Mouse (Mus musculus): Measurements from ENCODE around the gene Armh3.
"Not testable (repeated sequence)": the region's sequence is repeated elsewhere in the genome, so short reads cannot be mapped to it uniquely, and the experiment has no call there.

Gene Armh3

GRCm38 (mm10) chr19:46033911-46034310 is 35.6 kb upstream of the Armh3 start:
- DNase-seq (ENCODE audit: low spot score in 2 of 2) = no peak

GRCm38 (mm10) chr19:46032731-46033510 is 34.6 kb upstream of the Armh3 start:
- no peak for DNase-seq (ENCODE audit: low spot score in 2 of 2)

GRCm38 (mm10) chr19:46031689-46032432 is 33.6 kb upstream of the Armh3 start:
- DNase-seq (ENCODE audit: low spot score in 2 of 2) = no peak

DNA sequence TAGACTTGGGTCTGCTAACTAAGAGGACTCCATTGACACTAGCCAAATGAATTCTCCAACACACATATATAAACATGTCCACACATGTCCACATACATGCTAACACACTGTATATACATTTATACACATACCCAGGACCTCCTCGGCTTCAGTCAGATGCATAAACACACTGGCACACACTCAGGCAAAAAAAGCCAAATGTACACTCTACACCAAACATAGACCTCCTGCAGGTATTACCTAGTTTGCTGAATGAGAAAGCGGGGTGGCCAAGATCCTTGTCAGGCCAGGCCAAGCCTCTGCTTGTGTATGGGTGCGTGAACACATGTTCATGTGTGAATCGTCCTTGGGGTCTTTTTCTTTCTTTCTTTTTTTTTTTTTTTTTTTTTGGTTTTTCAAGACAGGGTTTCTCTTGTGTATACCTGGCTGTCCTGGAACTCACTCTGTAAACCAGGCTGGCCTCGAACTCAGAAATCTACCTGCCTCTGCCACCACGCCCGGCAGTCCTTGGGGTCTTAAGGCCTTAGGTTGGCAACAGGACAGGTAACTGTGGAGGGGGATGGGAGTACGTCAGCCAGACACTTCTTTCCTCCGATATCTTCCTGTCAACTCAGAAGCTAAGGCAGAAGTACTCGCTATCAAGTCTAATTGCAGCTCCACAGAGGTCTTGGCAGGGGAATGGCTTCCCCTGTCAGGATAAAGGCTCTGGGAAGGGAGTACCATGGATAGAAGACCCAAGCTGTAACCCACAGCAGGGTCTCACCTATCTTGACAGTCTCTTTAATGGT is 32.1 kb upstream of the Armh3 start:
- no peak for DNase-seq (ENCODE audit: low spot score in 2 of 2)

DNA sequence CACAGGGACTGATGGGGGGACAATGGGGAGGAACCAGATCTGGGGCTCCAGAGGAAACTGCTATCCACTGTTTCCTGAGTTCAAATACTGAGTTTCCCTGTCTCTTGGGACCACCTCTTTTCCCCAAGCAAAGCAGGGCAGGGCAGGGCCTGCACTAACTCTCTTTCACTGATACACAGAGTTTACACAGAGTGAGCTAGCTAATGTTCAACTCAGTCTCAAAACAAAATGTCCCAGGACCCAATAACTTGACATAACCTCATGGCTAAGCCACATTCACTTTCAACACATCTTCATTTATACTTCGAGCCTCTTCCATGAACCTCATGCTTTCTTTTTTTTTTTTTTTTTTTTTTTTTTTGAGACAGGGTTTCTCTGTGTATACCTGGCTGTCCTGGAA is 31.4 kb upstream of the Armh3 start:
- no peak for DNase-seq (ENCODE audit: low spot score in 2 of 2)

GRCm38 (mm10) chr19:46028747-46029320 is 30.5 kb upstream of the Armh3 start:
- no peak for DNase-seq (ENCODE audit: low spot score in 2 of 2)

DNA sequence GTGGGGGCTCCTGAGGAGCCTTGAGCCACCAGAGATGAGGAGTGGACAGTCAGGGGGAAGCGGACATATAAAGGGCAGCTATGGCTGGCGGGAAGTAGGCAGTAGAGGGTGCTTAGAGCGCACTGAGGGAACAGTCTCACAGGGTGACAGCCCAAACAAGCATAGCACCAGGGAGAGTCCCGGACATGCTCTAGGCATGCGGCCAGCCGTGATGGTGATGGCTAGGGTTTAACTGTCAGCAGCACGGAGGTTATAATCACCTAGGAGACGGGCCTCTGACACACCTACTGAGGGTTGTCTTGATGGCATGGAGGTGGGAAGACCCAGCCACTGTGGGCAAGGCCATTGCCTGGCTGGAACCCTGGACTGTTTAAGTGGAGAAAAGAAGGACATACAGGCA is 28.3 kb upstream of the Armh3 start:
- no peak for DNase-seq (ENCODE audit: low spot score in 2 of 2)

GRCm38 (mm10) chr19:46024959-46025358 is 26.7 kb upstream of the Armh3 start:
- DNase-seq (ENCODE audit: low spot score in 2 of 2) = no peak

GRCm38 (mm10) chr19:46016023-46016422 is 17.7 kb upstream of the Armh3 start:
- DNase-seq (ENCODE audit: low spot score in 2 of 2) = no peak

- DNase-seq (ENCODE audit: low spot score in 2 of 2) = peak; percentile 71 to 84
Measured at GRCm38 (mm10) chr19:46014572-46015178, 16.4 kb upstream of the Armh3 start.

- no peak for DNase-seq (ENCODE audit: low spot score in 2 of 2)
Measured at GRCm38 (mm10) chr19:46005680-46006079, 7.4 kb upstream of the Armh3 start.

DNA sequence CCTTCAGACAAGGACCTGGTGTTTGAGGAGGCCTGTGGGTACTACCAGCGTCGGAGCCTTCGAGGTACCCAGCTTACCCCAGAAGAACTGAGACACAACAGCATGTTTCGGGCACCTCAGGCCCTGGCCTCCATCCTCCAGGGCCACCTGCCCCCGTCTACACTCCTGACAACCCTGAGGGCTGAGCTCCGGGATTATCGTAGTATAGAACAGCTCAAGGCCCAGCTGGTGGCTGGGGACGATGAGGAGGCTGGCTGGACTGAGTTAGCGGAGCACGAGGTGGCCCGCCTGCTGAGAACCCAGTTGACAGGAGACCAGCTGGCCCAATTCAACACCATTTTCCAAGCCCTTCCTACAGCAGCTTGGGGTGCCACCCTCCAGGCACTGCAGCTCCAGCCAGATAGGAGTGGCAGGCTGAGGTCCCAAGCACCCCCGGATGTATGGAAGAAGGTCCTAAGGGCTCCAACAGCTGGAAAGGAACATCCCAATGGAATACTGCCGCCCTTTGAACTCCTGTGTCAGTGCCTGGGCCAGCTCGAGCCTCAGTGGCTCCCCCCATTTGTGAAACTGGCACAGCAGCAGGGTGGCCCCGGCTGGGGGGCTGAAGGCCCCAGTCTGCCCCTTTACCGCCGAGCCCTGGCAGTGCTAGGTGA is 6.7 kb upstream of the Armh3 start:
- no peak for DNase-seq (ENCODE audit: low spot score in 2 of 2)

- peak; percentile 20 to 33 for DNase-seq (ENCODE audit: low spot score in 2 of 2)
Measured at GRCm38 (mm10) chr19:46003371-46004226, 5.3 kb upstream of the Armh3 start, which contains the start of gene Hps6. Hps6 (plus strand) TSS chr19:46003508.

- DNase-seq (ENCODE audit: low spot score in 2 of 2) = no peak
Measured at GRCm38 (mm10) chr19:46002279-46002678, 4.0 kb upstream of the Armh3 start.

DNA sequence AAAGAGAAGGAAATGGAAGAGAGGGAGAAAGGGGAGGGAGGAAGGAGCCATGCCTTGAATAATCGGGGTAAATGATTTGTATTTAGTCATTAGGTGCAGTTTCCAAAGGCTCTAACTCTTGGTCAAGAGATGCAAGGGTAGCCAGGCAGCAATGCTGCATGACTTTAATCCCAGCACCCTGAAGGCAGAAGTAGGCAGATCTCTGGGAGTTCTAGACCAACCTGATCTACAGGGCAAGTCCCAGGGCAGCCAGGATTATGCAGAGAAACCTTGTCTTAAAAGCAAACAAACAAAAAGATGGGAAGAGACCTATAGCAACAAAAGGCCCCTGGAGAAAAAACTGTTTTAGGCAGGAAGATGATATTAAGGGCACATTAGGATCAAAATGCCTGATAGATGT is 1.1 kb upstream of the Armh3 start:
- DNase-seq (ENCODE audit: low spot score in 2 of 2) = no peak

GRCm38 (mm10) chr19:45998694-45999217 is 468 bp upstream of the Armh3 start:
- DNase-seq (ENCODE audit: low spot score in 2 of 2) = no peak

DNA sequence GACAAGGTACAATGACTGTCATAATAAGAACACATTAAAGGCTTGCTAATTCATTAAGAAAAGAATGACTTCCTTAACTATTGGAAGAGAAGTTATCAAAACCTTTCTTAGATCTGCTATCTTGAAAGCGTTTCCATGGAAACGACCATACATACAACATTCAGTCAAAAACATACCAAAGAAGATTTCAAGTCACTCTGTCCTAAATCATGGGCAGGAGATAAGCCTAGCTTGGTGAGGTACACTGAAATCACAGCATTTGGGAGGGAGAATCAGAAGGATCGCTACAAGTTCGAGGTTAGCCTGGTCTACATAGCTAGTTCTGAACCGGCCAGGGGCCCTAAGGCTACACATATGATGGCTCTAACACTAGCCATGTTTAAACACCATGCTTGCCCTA is 923 bp downstream of the Armh3 start:
- no peak for DNase-seq (ENCODE audit: low spot score in 2 of 2)

DNA sequence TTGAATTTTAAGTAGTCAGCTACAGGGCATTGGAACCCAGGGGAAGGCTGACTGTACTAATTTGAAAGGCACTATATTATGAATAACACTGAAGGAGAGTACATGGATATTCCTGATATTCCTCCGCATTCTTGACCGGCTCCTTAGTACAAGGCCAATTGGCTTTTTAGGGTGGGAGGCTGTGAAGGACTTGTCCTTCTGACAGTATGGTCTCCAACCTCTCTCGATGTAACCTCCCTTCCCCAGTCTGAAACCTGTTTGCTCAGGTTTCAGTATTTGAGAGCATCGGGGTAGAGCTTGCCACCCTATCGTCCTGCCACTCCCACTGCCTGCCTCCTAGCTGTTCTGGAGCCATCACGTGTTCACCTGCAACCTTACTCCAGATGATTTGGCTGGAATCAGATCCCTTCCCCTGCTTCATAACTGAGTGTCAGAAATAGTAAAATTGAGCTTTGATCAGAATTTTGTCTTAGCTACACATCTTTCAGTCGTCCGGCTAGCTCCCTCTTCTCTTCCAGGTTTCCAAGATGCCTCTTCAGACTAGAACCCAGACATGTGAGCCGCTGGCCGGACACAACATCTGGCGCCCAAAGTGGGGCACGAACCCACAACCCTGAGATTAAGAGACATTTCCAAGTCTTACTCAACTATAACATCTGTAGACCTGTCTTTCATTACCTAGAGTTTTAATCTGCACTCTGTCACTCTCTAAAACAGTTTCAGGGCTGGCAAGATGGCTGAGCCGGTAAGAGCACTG is 4.1 kb downstream of the Armh3 start:
- DNase-seq (ENCODE audit: low spot score in 2 of 2) = no peak

GRCm38 (mm10) chr19:45993441-45993840 is 4.8 kb downstream of the Armh3 start:
- not testable (repeated sequence) for DNase-seq (ENCODE audit: low spot score in 2 of 2)

Measured in frontal cortex, postnatal 14 days (tissue).